Mouse (Mus musculus) kidney, postnatal 10 days (tissue): ENCODE data around the gene Lrp6.

Experiments used
- DNase-seq: peaks from one replicate; pipeline ENCODE4 v3.0.0; 2021; ENCODE audit warnings: mixed read lengths

Gene Lrp6

DNA sequence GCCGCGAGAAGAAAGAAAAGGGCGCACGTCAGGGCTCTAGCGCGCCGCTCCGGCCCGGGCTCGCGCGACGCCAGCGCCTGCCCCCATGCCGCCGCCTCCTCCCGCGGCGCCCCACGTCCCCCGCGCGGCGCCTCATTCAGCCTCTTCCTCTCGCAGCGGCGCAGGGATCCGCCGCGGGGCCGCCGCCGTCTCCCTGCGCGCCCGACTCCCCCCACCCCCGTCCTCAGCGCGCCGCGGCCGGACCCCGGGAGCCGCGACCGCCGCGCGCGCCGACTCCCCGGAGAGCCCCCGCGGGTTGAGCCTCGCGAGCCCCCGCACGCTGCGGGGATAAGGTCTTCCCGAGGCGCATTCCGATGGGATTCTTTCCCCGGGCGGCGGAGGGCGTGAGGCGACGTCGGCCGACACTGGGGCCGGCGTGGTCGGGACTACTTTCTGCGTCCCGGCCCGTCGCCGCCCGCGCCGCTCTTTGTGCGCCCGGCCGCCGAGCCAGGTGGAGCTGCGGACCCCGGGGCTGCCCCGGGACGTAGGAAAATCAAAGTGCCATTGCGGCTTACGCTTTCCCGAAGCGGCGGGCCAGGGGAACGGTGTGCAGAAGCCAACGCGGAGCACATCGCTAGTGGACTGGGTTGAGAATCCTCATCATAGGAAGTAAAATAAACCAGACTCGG, at the start of gene Lrp6:
TSS of gene Lrp6 (minus strand) at position 148 of the 668 bp plus-strand sequence.
- DNase-seq, result peak; percentile 93

DNA sequence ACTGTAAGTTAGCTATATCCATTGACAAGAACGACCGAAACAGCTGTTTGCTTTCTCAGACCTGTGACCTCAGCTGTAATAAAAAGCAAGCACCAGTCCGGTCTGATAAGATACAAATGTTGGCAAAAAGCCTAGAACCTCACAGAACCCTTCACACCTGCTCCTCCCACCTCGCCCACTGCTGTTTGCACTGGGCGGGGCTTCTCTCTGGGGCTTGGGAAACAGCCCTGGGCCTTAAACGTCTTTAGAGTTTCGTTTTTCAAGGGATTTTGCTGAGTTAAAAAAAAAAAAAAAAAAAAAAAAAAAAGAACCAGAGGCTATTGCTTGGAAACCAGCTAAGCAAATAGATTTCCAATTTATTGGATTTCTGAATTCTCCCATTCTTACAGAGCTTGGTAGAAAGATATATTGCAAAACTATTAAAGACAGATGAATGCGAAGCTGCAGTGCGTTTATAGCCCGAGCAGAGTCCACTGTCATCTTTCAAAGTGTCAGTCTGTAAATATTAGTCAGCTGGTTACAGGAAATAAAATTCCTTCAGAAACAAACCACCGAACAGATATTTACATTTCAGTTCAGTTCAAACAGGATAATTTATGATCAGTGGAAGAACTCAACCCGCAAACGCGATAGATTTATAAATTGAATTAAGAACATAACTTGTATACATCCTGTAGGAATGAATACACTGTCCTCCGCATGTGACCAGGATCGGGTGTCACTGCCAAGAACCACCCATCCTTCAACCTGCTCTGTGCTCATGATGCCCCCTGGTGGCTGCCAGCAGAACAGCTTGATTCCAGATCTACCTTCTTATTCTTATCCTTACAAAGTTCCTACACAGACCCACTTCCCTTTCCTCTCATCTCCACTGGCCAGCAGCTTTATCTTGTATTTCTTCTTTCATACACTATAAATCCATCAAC, 48.2 kb upstream of the Lrp6 start:
- peak; percentile 93 for DNase-seq

DNA sequence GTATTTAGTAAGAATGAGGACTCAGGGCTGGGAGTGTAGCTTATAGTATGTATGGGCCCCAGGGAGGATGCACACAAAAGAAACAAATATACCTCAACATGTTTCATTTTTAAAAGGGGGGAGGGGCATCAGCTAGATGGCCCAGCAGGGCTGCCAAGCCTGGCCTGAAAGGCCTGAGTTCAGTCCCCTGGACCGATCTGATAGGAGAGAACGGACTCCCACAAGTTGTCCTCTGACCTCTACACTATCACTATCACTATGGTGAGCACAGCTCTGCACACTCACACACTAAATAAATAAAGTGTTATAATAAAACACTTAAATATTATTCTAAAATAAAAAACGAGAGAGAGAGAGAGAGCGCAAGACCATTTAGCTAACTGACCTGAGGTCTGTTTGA, 47.6 kb upstream of the Lrp6 start:
- no peak for DNase-seq

DNA sequence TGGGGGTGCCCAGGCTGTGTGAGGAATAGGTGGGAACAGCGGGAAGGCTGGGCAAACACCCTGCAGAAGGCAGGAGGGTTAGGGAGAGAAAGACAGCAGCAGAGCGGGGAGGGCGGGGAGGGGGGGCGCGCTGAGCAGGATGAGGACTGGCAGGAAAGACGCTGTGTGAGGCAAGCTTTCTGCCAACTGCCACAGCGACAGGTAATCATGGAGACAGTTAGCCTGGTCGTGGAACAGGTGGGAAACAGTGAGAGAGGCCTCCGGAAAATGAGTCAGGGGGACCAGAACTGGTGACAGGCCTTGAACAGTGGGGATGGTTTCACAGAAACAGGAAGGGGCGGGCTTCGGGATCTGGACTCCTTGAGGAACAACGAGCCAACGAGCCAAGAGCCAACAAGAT, 45.1 kb upstream of the Lrp6 start:
- DNase-seq, result no peak

DNA sequence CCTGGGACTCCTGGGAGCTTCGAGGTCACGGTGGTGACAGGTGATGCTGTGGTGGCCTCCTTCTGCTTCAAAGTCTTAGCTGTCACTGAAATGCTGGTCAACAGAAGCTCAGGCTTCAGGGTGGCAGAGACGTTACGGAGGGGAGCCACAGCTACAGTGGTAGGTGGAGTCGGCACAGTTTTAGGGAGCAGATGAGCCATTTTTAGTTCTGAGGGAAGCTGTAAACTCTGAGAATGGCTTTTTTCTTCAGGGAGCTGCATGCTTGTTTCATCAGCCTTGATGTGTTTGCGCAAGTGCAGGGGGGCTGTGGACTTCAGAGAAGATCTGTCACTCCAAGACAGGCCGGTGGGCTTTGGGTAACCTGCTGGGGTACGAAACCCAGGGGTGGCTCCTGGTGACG, 43.6 kb upstream of the Lrp6 start:
- no peak for DNase-seq

DNA sequence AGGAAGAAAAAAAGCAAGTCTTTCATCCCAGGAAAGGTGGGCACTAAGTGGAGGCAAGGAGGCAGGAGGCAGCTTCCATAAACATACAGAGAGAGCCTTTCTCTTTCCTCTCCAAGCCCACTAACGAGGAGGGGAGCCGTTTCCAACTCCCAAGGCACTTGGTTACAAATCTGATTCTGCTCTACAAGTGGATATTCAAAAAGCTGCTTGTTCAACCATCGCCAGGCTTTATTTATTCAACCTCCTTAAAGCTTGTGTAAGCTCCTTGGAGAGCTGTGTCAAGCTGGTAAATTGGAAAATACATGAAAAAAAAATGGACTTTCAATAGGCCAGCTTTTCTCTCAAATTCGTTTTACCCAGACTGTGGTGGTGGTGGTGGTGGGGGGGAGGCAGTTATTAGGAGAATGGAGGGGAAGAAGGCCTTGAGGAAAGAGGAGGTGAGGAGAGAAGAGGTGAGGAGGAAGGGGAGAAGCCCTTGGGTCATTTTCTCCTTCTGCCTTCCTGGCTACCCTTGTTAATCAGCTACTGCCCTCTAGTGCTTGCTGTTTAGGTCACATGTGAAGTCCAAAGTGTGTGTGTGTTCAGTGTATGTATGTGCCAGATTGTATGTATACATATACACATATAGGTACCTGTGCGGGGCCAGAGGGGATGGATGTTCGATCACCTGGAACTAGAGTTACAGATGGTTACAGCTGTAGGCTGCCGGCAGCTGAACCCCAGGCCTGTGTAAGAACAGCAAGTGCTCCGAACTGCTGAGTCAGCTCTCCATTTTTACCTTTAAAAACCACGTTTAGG, 40.4 kb upstream of the Lrp6 start:
- DNase-seq, result peak; percentile 68

DNA sequence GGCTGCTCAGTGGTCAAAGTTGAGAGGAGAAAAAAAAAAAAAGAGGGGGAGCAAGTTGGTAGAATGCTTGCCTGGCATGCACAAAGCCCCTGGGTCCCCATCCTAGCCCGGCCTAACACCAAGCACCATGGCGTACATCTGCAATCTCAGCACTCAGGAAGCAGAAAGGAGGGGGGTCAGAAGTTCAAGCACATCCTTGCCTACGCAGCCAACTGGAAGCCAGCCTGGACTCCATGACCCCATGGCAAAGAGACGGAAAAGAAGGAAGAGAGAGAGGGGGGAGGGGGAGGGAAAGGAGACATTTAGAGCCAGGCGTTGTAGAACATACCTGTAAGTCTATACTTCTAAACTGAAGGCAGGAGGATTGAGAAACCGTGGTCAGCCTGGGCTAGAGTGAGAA, 39.8 kb upstream of the Lrp6 start:
- DNase-seq, result peak; percentile 59

DNA sequence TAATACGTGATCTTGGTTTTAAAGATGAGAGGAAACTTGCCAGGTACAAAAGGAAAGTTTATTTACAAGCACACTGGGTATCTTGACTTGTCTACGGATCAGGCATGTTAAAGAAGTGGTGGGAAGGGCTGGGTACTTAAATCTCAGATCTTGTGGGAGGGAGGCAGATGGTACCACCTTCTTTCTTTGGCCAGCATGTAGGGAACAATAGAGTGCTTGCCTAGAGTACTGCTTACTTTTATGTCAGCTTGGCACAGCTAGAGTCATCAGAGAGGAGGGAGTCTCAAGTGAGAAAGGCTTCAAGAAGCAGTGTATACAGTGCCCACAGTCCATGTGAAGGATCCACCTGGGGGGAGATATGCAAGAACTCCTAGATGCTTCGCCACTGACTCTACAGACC, 38.4 kb upstream of the Lrp6 start:
- no peak for DNase-seq

DNA sequence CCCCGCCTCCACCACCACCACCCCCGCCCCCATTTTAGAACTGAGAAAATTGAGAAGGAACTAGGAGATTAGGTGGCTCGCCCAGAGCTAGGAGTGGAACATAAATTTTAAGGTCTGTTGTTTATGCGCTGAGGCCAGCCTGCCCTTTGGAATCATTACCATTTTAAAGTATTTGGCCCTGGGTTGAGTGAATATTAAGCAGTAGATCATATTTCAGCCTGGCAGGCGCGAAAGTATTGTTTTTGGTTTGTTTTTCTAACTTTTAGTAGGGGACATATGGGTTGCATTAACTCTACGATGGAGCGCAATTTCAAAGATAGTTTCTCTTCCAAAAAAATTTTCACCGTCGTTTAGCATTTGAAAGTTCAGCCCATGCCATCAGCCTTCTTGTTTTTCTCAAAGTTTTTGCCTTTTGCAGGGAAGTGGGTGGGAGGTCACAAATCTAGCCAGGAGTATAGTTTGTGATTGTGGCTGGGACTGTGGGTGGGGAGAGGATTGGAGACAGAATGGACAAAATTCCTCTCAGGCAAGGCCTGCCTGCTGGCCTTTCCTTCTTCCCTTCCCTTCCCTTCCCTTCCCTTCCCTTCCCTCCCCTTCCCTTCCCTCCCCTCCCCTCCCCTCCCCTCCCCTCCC, 35.7 kb upstream of the Lrp6 start:
- peak; percentile 39 for DNase-seq

DNA sequence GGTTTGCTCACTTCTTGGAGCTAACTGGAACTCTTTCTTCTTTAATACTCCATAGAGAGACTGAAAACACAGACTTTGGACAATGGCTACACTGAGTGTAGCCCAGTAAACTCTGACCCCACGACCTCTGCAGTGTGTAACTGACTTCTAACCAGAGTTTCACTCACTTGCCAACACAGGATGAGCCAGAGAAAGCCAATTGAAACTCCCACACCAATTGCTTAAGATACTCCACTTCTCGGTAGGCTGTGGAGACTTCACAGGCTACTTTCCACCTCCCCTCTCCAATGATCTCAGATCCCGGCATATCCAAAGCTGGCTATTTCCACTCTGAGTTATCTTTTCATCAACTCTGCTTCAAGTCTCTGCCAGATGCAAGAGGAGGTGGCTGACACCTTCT, 35.0 kb upstream of the Lrp6 start:
- DNase-seq, result peak; percentile 62

DNA sequence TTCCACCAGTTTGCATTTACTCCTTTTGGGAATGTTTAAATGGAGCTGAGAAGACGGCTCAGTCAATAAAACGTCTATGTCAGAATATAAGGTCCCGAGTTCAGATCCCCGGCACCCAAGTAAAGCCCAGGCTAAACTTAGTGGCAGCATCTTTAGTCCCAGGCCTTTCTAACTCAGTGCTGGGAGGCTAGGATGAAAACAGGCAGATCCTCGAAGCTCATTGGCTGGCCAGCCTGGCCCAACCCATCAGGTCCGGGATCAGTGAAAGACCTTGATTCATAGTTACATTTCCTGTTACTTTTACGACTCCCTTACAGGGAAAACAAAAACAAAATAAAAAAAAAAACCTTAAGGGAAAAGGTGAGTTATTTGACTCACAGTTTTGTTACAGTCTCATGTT, 34.4 kb upstream of the Lrp6 start:
- DNase-seq, result no peak

DNA sequence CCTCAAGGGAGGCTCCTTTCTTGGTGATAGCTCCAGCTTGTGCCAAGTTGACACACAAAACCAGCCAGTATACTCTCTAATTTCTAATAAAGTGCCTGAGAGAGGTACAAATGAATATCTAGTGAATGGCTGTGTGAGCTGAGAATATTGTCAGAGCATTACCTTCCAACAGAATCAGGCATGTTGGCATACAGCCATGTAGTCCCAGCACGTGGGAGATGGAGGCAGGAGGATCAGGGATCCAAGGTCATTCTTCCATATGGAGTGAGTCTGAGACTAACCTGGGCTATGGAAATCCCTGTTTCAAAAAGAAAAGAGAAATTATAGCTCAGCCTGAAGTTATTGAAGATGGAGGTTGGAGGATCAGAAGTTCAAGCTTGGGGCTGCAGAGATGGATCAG, 32.5 kb upstream of the Lrp6 start:
- DNase-seq, result peak; percentile 56

DNA sequence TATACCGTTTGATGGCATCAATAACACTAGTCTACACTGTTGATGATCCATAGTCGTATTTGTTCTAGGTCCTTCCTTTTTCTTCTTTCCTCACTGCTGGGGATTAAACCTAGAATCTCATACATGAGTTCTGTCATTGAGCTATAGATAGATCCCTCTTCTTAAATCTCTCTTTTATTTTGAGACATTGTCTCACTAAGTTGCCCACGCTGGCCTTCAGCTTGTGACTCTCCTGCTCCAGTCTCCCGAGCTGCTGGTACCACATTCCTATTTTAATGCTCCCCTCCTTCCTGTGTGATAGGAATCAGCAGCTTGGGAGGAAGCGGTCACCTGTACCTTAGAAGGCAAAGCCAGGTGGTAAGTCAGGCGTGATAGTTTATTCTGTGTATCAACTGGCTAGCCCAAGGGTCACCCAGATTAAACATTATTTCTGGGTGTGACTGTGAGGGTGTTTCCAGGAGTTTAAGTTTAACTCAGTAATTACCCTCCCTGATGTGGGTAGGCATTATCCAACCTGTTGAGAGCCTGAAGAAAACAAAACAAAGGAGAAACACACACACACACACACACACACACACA, 31.0 kb upstream of the Lrp6 start:
- DNase-seq, result peak; percentile 67

DNA sequence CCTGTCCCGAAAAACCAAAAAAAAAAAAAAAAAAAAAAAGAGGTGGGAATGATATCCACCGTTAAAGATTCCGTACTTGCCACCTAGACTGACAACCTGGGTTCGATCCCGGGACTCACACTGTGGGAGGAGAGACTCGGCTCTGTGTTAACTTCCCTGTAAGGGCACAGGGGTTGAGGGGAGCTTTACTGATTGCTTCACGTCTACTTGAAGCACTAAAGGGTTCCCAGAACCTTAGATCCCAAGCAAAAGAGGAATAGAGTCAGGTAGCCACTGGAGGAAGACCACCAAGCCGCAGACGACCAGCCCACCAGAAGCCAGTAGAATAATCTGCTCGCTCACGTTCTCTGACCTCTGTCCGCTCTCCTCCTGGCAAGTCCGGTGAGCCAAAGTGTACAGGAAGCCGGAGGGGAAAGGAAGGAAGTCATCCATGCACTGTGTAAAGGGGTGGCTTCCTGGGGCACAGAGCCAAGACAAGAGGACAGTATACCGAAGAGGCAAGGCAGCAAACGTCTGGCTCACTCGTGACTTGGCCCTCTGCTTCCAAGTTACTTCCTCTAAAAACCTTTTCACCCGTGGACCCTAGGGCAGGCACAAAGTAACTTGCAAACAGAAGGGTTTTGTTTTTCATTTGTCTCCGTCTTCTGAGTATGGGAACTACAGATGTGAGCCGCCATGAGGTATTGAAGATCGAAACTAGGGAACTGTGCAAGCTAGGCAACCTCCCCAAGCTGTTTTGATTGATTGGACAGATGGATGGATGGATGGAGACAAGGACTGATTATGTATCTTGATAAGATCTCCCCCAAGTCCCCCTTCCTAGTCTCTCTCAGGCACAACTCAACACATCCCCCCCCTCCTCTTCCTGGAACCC, 28.0 kb upstream of the Lrp6 start:
- DNase-seq, result peak; percentile 83

DNA sequence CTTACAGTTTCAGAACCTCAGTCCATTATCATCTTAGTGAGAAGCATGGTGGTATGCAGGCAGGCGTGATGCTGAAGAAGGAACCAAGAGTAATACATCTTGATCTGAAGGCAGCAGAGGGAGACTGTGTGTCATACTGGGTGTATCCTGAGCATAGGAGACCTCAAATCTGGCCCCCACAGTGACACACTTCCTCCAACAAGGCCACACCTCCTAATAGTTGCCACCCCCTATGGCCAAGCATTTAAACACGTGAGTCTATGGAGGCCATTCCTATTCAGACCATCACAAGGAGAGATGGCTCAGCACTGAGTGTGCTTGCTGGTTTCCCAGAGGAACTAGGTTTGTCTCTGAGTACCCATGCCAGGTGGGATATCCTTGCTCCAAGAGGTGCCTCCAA, 24.8 kb upstream of the Lrp6 start:
- no peak for DNase-seq

DNA sequence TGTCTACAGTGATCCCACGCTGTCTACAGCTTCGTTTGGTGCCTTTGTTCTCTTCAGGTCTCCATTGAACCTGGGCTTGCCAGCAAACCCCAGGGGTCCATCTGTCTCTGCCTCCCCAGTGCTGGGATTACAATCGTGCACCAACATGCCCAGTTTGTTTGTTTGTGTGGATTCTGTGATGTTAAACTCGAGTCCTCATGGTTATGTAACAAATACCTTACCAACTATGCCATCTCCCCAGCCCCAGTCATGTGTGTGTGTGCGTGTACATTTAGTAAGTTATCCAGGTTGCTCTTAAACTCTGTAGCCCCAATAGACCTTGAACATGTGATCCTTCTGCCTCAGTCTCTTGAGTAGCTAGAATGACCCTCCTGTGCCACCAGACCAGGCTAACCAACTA, 19.5 kb upstream of the Lrp6 start:
- no peak for DNase-seq

DNA sequence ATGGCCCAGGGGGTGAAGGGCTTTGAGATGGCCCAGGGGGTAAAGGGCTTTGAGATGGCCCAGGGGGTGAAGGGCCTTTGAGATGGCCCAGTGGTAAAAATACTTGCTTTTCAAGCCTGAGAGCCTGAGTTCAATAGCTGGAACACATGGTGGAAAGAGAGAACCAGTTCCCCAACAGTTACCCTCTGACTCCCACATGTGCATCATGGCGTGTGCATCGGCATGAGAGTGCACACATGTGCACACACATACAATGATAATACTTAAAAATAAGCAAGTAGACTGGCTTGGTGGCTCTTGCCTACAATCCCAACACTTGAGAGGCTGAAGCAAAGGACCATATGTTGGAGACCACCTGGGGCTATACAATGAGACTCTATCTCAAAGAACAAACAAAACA, 17.9 kb upstream of the Lrp6 start:
- no peak for DNase-seq

DNA sequence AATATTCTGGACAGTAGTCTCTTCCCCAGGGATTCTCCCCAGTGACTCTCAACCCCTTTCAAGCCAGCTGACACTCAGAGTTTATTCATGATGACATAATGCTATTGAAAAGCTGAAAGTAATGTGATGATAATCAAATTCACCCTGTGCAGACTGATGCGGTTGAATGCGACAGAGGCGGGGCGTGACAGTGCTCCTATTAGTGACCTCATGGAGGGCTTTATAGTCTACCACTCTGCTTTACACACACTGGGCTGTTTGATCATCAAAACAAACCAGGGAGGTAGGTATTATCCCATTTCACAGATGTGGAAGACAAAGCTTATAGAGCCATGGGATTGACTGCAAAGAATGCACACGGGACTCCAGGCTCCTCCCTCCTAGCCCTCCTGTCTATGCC, 15.3 kb upstream of the Lrp6 start:
- DNase-seq, result no peak

DNA sequence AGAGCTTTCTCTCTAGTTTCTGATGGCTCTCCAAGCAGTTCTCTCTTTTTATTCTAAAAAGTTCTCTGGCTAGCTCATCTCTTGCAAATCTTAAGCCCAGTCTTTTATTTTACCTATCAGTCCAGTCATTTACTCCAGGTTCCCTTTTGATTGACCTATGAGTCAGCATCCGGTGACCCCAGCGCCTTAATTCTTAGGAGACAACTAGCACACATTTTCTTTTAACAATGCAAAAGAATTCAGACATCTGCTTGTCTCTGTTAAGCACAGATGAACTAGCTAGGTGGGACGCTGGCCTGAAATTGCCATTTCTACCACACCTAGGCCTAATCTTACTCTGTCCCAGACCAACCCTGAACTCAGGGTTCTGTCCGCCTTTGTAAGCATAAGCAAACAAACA, 12.7 kb upstream of the Lrp6 start:
- no peak for DNase-seq

DNA sequence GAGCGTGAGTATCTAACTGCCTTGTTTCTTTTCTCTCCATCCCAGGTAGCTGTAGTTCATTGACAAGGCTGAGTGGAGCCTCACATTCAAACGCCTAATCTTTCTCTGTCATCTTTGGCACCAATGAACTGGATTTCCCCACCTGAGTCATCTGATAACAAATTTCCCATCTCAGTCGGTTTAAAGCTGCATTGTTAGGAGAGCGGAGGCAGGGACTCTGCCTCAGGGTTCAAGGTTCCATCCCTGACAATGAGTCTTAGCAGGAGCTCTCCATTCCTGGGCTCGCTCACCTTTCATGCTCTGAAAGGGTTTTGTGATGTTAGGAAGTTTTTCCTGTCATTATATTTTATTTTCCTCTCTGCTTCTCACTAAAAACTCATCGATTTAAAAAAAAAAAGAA, 11.3 kb upstream of the Lrp6 start:
- no peak for DNase-seq

DNA sequence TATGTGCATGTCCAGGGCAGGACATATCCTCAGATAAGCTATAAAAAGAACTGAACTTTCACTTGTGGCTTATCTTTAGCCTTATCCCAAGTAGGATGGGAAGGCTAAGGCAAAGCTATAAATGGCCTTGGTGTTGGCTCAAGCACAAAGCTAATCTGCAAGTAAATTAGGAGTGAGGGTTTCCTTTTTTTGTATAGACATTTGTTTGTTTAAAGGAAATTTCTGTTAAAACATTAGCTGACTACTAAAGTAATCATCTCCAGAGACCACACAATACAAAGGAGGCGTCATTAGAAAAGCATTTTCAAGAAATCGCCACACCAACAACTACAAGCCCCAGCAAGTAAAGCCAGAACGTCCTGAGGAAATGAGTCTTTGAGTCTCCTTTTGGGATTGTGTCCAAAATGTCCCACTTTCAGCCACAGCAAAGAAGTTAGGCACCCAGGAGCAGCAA, 8.6 kb upstream of the Lrp6 start:
- no peak for DNase-seq
